Mouse (Mus musculus) midbrain, embryonic 12.5 days (tissue): Measurements from ENCODE around the gene 2310033P09Rik. TPM values are rescaled to one million over a fixed set of nuclear protein-coding genes. Genes with fewer than 3 reads are reported as not detected.

Source experiments
- ATAC-seq: fragments of 200-750 bp; cut with Nextera tagmentation; 2 replicates; pipeline ENCODE4 v1.8.0; 2017; ENCODE audit warnings: low read depth, moderate TSS enrichment, moderate library complexity; ENCODE audit not compliant: low FRiP score
- H3K27ac ChIP-seq: fragments of 300-500 bp; sonication (generic); replicated peaks from 2 replicates; pipeline ENCODE4 v1.5.1; 2016; ENCODE audit warnings: mild to moderate bottlenecking
- H3K27me3 ChIP-seq: fragments of 300-500 bp; sonication (generic); 2 replicates; pipeline ENCODE4 v1.6.1; 2016; ENCODE audit warnings: mild to moderate bottlenecking
- H3K36me3 ChIP-seq: fragments of 300-500 bp; sonication (generic); 2 replicates; pipeline ENCODE4 v1.6.1; 2016
- H3K4me1 ChIP-seq: fragments of 300-500 bp; sonication (generic); 2 replicates; pipeline ENCODE4 v1.6.1; 2016
- H3K4me2 ChIP-seq: fragments of 300-500 bp; sonication (generic); replicated peaks from 2 replicates; pipeline ENCODE4 v1.6.1; 2016; ENCODE audit warnings: mild to moderate bottlenecking, moderate library complexity
- H3K4me3 ChIP-seq: fragments of 300-500 bp; sonication (generic); 2 replicates; pipeline ENCODE4 v1.5.1; 2016; ENCODE audit warnings: mild to moderate bottlenecking
- H3K9ac ChIP-seq: fragments of 300-500 bp; sonication (generic); replicated peaks from 2 replicates; pipeline ENCODE4 v1.6.1; 2016; ENCODE audit warnings: mild to moderate bottlenecking, moderate library complexity
- H3K9me3 ChIP-seq: fragments of 300-500 bp; sonication (generic); 2 replicates; pipeline ENCODE4 v1.6.1; 2016; ENCODE audit warnings: mild to moderate bottlenecking
- WGBS: fragments of 180-500 bp; shearing (Covaris S2); methylation state at CpG from one replicate; pipeline ENCODE4 v1.1.7; 2016; 5-methylcytosine and 5-hydroxymethylcytosine counted together
- polyA plus RNA-seq: library from polyadenylated mRNA; unstranded; fragments of >200 nt; fragmentation: Nextera tagmentation; extraction: Ambion mirVana; gene quantifications from 2 replicates; pipeline ENCODE4 v1.2.1, GENCODE M21; 2016

The 2310033P09Rik gene
- polyA plus RNA-seq, 1 experiment from 2014 or later: 35.0 TPM

GRCm38 (mm10) chr11:59239428-59239785 is 31.3 kb downstream of the 2310033P09Rik start:
- ATAC-seq: peak; percentile 41; the same call in 1 of the 2 replicates
- Histone ChIP-seq H3K36me3 (no peaks in the 10 kb centered on the region), H3K9ac (no peak overlapping the region), H3K27me3 (peaks cover 65% of the 10 kb centered on the region), H3K27ac (no peak overlapping the region), H3K4me2 (no peak overlapping the region), H3K4me3 (no peak overlapping the region), H3K4me1 (peaks cover 16% of the 10 kb centered on the region), H3K9me3 (no peaks in the 10 kb centered on the region)
- WGBS: 66% methylated on average over 4 of the region's 4 CpGs

GRCm38 (mm10) chr11:59239796-59240195 is 31.7 kb downstream of the 2310033P09Rik start:
- Histone ChIP-seq H3K9me3 (no peaks in the 10 kb centered on the region), H3K4me3 (no peak overlapping the region), H3K27ac (no peak overlapping the region), H3K27me3 (peaks cover 65% of the 10 kb centered on the region), H3K9ac (no peak overlapping the region), H3K36me3 (no peaks in the 10 kb centered on the region), H3K4me2 (no peak overlapping the region), H3K4me1 (peaks cover 16% of the 10 kb centered on the region)
- 83% methylated on average over 4 of the region's 4 CpGs for WGBS
- ATAC-seq: no peak

- Histone ChIP-seq H3K27me3 (peaks cover 67% of the 10 kb centered on the region), H3K9ac (no peak overlapping the region), H3K4me2 (no peak overlapping the region), H3K4me3 (no peak overlapping the region), H3K27ac (no peak overlapping the region), H3K4me1 (peaks cover 16% of the 10 kb centered on the region), H3K36me3 (no peaks in the 10 kb centered on the region), H3K9me3 (no peaks in the 10 kb centered on the region)
- 30% methylated on average over 3 of the region's 3 CpGs for WGBS
- ATAC-seq: no peak
Observed at GRCm38 (mm10) chr11:59241841-59242240, 33.7 kb downstream of the 2310033P09Rik start.

- ATAC-seq: no peak
- WGBS: 35% methylated on average over 6 of the region's 6 CpGs
- Histone ChIP-seq H3K4me3 (no peak overlapping the region), H3K27me3 (peaks cover 61% of the 10 kb centered on the region), H3K4me1 (peaks cover 9% of the 10 kb centered on the region), H3K36me3 (no peaks in the 10 kb centered on the region), H3K4me2 (no peak overlapping the region), H3K27ac (no peak overlapping the region), H3K9ac (no peak overlapping the region), H3K9me3 (no peaks in the 10 kb centered on the region)
Observed at GRCm38 (mm10) chr11:59243856-59244255, 35.7 kb downstream of the 2310033P09Rik start.

GRCm38 (mm10) chr11:59248101-59248500 is 40.0 kb downstream of the 2310033P09Rik start:
- H3K9ac ChIP-seq: no peak overlapping the region
- ATAC-seq: no peak
- 74% methylated on average over 10 of the region's 10 CpGs for WGBS
- H3K4me1 ChIP-seq: no peaks in the 10 kb centered on the region
- no peak overlapping the region for H3K4me3 ChIP-seq
- no peak overlapping the region for H3K27ac ChIP-seq
- H3K4me2 ChIP-seq: no peak overlapping the region
- peaks cover 44% of the 10 kb centered on the region for H3K27me3 ChIP-seq
- no peaks in the 10 kb centered on the region for H3K36me3 ChIP-seq
- H3K9me3 ChIP-seq: no peaks in the 10 kb centered on the region

- Histone ChIP-seq H3K27me3 (peaks cover 68% of the 10 kb centered on the region), H3K27ac (no peak overlapping the region), H3K36me3 (no peaks in the 10 kb centered on the region), H3K4me2 (no peak overlapping the region), H3K4me1 (peaks cover 13% of the 10 kb centered on the region; the same call in 1 of the 2 replicates), H3K9ac (no peak overlapping the region), H3K4me3 (no peak overlapping the region), H3K9me3 (no peaks in the 10 kb centered on the region)
- no peak for ATAC-seq
- WGBS: 90% methylated on average over 7 of the region's 7 CpGs
Observed at GRCm38 (mm10) chr11:59259647-59260046, 51.5 kb downstream of the 2310033P09Rik start.

Other genes starting within 250 kb of the 2310033P09Rik start
- gene Trim11, start 230.2 kb upstream of the 2310033P09Rik start, polyA plus RNA-seq: 19.9 and 20.5 TPM in 2 replicates
- 0.08 and 0.14 TPM in 2 replicates for gene Obscn, start 71.9 kb upstream of the 2310033P09Rik start, polyA plus RNA-seq
- 6.2 and 7.3 TPM in 2 replicates for gene Iba57, start 44.6 kb upstream of the 2310033P09Rik start, polyA plus RNA-seq
- 0.10 TPM in 2 replicates for gene Gjc2, start 25.1 kb upstream of the 2310033P09Rik start, polyA plus RNA-seq
- 83.8 and 95.1 TPM in 2 replicates for gene Guk1, start 16.1 kb upstream of the 2310033P09Rik start, polyA plus RNA-seq
- gene Mrpl55, start 5.8 kb upstream of the 2310033P09Rik start, polyA plus RNA-seq: 84.3 and 89.4 TPM in 2 replicates
- gene Arf1, start 19.9 kb downstream of the 2310033P09Rik start, polyA plus RNA-seq: 539 and 564 TPM in 2 replicates
- gene Wnt3a, start 82.4 kb downstream of the 2310033P09Rik start, polyA plus RNA-seq: 2.0 and 3.7 TPM in 2 replicates
- 7.3 and 8.1 TPM in 2 replicates for gene Wnt9a, start 98.6 kb downstream of the 2310033P09Rik start, polyA plus RNA-seq
- gene Prss38, start 167.3 kb downstream of the 2310033P09Rik start, polyA plus RNA-seq: 0.14 TPM in 1 of 2 replicates, not detected in the other
- 13.5 and 13.6 TPM in 2 replicates for gene Jmjd4, start 241.7 kb downstream of the 2310033P09Rik start, polyA plus RNA-seq
- 180 and 189 TPM in 2 replicates for gene Snap47, start 242.9 kb downstream of the 2310033P09Rik start, polyA plus RNA-seq